Mouse (Mus musculus) spleen, adult 18-20 months (tissue): Measurements from ENCODE around the gene Gm15737.

Experiments
- DNase-seq, 2 experiments: peaks; one replicate each; pipeline ENCODE4 v3.0.0; 2022; ENCODE audit warnings: mixed read lengths in 2 of 2

Gene Gm15737

DNA sequence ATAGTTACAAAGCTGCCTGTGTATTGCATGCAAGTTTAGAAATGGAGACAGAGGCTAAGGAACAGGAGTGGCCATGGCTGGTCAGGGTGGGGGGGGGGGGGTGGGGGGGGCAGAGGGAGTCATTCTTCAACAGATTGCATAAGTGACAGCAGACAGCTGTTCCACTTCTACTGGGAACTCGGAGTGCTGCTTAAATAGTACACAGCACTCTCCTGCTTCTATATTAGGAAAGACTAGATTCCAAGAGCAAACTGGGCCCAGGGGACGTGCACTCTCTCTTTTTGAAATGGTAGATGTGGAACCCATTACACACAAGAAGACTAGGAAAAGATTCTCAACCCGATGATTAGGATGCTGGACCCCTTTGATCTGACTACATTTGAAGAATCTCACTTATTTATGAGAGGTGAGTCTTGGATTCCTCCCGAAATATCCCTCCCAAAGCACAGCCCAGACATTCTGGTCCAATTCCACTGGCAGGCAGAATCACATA is at the start of gene Gm15737:
Gene Gm15737, plus strand, starts transcription at position 269 of the 493 bp plus-strand sequence.
- no peak for DNase-seq

DNA sequence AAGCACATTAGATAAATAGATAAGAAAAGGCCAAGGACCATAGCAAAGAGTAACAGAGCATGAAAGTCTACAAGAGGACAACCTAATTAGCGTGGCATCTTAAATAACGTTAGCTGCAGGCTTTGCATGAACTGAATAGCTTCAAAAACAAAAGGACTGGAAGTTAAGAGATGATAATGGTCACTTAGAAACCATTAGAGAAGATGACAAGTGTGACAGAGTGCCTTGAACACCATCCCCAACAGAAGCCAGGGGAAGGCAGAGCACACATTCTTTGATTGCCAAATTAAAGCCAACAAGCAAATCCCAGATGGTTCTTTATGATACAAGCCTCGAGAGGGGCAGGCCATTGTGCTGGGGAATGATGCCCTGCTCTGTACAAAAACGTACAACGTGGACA is 47.6 kb upstream of the Gm15737 start:
- DNase-seq: no peak

DNA sequence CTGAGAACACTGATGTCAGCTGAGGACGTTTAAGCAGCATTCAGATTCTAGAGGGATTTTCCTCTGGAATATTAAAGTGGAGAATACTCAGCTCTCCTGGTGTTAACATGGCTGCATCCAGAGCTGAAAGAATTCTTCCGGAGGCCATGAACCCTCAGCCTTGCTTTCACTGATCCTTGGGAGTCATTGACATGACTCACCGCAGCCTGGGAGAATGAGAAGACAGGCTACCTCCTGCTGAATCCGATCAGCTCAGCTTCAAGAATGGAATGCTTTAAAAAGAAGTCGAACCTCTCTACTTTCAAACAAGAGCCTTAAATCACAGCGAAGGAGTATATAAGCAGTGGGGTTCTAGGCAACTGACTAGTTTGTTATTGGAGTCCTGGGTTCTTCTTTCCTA is 47.2 kb upstream of the Gm15737 start:
- DNase-seq: no peak

GRCm38 (mm10) chr6:92823991-92824390 is 45.2 kb upstream of the Gm15737 start:
- DNase-seq: no peak

DNA sequence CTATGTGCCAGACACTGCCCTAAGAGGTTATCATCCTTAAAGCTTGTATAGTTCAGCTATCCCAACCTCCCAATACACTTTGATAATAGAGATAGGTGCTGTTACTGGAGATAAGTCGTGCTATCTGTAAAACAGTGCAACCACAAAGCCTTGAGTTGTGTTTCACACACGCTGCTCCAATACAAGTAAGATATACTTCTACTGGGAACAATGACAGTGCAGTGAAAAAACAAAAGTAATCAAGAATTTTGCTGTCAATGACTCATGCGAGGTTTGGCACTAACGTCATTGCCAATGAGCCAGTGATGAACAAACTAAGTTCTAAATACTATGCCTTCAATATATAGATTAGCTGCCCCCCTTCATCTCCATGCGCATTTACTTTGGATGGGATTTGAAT is 42.6 kb upstream of the Gm15737 start:
- DNase-seq: no peak

DNA sequence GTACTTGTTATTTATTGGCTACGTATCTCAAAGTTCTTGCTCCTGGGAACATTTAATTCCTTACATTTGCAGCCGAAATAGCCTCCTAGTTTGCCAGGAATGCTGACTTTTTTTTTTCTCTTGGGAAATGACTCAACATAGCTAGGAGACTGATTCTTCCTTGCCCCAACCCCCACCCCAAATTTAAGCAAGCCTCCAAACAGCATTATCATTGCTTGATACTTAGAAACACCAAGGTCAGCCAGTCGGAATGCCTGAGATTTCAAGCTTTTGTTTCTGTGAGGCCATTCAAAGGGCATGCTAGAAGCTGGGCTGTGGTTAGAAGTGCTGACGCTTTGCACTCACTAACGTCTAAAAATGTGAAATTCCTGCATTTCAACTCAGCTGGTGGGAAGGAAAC is 41.8 kb upstream of the Gm15737 start:
- no peak for DNase-seq

DNA sequence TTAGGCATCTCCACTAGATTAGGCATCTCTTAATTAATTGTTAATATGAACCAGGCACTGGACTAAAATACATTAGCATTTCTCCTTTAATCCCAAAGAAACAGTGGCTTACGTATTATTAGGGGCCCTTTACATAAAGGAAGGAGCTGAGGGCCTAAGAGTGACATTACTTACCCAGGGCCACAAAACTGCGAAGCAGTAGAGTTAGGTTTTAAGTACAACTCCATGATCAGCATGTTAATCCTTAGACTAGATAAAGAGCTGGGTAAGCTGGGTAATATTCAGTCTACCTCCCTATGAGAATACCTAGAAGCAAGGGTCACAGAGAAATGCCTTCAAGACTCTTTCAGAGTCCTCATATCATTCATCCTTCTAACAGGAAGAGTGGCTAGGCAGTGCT is 40.0 kb upstream of the Gm15737 start:
- DNase-seq: no peak

GRCm38 (mm10) chr6:92831106-92831505 is 38.1 kb upstream of the Gm15737 start:
- no peak for DNase-seq

DNA sequence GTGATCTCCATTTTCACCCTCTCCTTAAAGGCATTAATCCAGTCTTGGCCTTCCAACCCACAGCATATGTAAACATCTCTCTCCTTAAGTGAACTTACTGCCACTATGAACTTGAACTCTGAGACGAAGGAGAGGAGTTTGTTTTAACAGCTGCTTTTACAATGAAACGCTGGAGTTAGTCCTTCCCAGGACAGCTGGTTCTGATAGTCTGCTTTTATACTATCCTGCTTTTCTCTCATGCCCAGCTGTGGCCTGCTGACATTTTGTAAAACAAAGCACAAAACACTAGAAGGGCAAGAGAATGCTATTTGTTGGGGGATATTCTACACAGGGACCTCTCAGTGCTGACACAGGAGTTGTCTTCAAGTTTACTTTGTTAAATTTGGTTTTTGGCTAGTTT is 27.2 kb upstream of the Gm15737 start:
- no peak for DNase-seq

GRCm38 (mm10) chr6:92843474-92843873 is 25.7 kb upstream of the Gm15737 start:
- no peak for DNase-seq

DNA sequence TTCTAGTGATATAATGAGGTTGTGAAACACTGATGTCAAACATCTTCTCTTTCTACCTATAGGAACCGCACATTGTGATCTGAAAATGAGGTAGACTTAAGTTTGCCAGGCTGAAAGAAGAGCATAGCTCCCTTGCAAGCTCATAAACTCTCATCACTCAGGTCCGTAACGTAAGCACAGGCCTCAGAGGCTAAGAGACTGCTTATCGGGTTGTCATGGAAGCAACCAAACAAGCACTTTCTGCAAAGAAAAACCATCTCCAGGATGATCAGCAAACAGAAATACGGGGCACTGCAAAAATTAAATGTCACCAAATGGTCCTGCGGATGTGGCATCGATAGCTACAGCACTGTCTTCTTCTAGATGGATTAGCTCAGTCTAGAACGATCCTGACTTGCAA is 23.3 kb upstream of the Gm15737 start:
- no peak for DNase-seq

DNA sequence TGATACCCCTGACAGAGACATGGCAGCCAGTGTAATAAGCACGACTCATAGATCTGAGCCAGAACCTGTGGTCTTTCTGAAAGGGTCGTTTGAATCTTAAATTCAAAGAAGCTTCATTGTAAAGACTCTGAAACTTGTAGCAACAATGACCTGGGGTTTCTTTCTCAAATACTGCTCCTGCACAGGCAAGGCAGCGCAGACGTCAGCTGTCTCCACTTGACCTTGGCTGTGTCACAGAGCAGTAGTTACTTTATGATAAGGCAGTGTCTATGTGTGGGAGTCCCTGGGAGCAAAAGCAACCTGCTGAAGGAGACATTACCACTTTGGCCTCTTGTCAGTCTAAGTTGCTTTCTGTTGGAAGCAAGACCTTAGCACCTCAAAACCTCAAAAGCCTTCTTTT is 22.5 kb upstream of the Gm15737 start:
- no peak for DNase-seq

GRCm38 (mm10) chr6:92849208-92849607 is 19.9 kb upstream of the Gm15737 start:
- no peak for DNase-seq

DNA sequence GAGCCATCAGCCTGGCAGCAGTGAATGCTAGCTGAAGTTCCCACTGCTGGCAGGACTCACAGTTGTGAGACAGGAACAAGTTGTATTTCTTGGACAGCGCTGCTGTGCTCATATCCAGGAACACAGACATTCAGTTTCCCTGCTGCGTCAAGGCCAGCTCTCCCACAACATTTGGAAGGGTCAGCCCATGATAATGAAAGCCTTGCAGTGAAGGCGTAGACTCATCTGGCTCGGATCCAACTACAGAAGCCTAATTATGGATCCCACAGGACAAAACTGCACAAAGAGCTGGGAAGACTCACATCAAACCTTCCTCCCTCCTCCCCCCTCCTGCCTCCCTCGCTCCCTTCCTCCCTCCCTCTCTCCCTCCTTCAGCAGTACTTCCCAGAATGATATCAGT is 18.9 kb upstream of the Gm15737 start:
- no peak for DNase-seq

- DNase-seq: no peak
These were observed 14.3 kb upstream of the Gm15737 start for GRCm38 (mm10) chr6:92854873-92855272.

- no peak for DNase-seq
These were observed 11.4 kb upstream of the Gm15737 start for GRCm38 (mm10) chr6:92857761-92858160.

- no peak for DNase-seq
These were observed 10.2 kb upstream of the Gm15737 start for GRCm38 (mm10) chr6:92858721-92859510.

DNA sequence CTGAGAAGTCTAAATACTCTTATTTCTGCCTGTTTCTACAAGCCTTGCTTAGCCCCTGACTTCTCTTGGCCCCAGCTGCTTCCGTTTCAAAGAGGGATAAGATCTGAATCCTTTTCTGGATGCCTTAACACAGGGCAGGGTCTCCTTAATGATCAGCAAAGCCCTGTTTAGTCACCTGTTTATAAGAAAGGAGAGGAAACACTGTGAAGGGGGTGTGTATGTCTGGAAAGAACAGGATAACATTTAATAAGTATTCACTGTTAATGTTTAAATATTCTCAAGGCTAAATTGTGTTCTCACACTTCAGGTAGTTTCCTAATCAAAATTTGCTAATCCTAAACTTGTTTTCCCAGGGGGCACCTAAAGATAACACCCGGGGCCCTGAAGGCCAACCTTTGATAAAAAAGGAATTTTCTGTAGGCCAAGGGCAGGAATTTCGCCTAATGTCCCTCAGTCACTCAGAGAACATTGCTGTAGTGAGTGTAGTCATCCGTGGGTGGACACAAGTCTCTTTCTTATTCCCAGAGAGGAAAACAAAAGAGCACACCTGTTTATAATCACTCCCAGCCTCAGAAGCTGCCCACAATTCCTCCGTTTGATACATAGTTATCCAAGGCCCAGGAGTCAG is 8.8 kb upstream of the Gm15737 start:
- DNase-seq: no peak

GRCm38 (mm10) chr6:92862599-92862998 is 6.6 kb upstream of the Gm15737 start:
- no peak for DNase-seq

GRCm38 (mm10) chr6:92869582-92870219 is 544 bp downstream of the Gm15737 start:
- DNase-seq: no peak

- no peak for DNase-seq
These were observed 2.7 kb downstream of the Gm15737 start for GRCm38 (mm10) chr6:92871813-92872212.

GRCm38 (mm10) chr6:92872766-92873165 is 3.6 kb downstream of the Gm15737 start:
- DNase-seq: no peak

DNA sequence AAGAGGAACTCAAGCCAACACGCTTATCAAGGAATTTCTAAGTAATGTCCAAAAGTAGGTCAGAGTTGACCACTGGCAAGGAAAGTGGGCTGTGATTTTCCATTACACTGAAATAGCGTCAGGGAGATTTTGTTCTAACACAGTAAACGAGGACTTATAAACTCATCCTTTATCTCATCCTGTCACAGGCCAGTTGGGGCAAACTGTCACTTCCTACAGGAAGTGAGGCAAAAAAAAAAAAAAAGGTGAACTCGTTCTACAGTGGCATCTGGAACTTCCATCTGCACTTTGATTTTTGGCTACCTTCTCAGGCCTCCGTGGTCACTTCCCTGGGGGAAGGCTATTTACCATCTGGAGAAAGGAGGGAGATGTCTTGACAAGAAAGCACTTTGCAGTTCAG is 5.7 kb downstream of the Gm15737 start:
- DNase-seq: no peak

- no peak for DNase-seq
These were observed 6.2 kb downstream of the Gm15737 start for GRCm38 (mm10) chr6:92875340-92875739.
